Mouse (Mus musculus): Measurements from ENCODE around the gene R3hdm4. TPM values are rescaled to one million over a fixed set of nuclear protein-coding genes. Genes with fewer than 3 reads are reported as not detected.

The R3hdm4 gene
- polyA plus RNA-seq, 1 experiment from 2014 or later = 175 TPM

DNA sequence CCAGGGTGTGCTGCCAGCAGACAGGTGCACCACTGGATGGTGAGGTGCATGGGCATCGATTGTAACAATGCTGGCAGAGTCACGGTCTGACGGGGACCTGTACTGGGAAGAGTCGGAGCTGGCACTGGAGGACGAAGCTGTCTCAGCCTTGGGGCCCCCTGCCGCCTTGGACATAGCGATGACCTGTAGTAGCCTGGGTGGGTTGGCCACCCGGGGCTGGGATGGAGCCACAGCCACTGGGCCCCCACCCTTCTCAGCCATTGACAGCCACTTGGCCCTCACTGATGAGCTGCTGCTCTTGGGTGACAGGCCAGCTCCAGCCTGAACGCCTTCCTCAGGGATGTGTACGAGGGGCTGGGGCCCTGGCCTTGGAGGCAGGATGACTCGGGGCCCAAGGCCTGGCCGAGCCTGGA, 55.8 kb downstream of the R3hdm4 start:
- peaks cover 87% of the 10 kb centered on the region for H3K36me3 ChIP-seq (ENCODE audit: control insufficient read depth, insufficient read depth, low read length)
- no peaks in the 10 kb centered on the region for H3K9me3 ChIP-seq (replicated peaks; ENCODE audit: control insufficient read depth, low read length)
- no peaks in the 10 kb centered on the region for H3K27me3 ChIP-seq (replicated peaks; ENCODE audit: control insufficient read depth, insufficient read depth, low read length)
- H3K4me3 ChIP-seq (ENCODE audit: low read depth, low read length) = no peak overlapping the region
- H3K9ac ChIP-seq (ENCODE audit: low read length) = peak overlapping the region; percentile 25; the same call in 1 of the 2 replicates
- peaks cover 4% of the 10 kb centered on the region; the same call in 1 of the 2 replicates for H3K4me1 ChIP-seq (ENCODE audit: control insufficient read depth, insufficient read depth, low read length)
- H3K27ac ChIP-seq (ENCODE audit: low read depth, low read length) = peak overlapping the region; percentile 39; the same call in 1 of the 2 replicates
- ATAC-seq (peak; percentile 13; the same call in 1 of the 2 replicates), DNase-seq (ENCODE audit: low spot score) (no peak)
- WGBS = 77% methylated on average over 12 of the region's 12 CpGs
- no peak overlapping the region for H3K4me2 ChIP-seq (ENCODE audit: low read length)

DNA sequence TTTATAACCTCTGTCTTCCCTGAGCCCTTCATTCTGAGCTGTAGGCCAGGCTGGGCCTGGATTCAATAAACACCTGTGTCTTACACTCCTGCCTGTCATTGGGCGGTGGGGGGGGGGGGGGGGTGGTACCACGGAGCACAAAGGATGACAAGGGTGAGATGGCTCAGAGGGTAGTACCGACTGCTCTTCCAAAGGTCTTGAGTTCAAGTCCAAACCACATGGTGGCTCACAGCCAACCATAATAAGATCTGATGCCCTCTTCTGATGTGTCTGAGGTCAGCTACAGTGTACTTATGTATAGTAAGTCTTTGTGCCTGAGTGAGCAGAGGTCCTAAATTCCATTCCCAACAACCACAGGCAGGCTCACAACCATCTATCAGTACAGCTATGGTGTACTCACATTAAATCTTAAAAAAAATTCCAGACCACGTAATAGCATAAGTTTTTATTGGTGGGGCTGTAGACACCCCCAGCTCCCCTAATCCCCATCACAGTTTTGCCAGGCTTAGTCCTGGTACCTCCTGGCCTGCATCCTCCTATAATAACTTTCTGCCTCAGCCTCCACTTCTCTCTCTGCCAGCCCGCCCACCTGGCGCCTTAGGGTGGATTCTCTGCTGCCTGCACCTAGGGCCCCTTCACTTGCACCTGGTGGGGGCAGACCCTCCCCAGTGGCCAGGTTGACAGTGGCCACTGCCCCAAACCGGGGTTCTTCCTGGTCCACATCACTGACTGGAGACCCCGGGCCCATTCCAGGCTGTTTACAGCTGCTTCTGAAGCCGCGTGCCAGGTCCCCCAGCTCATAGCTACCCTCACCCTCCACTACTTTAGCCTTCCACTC, 56.4 kb downstream of the R3hdm4 start:
- H3K4me3 ChIP-seq (ENCODE audit: low read depth, low read length) = no peak overlapping the region
- H3K9ac ChIP-seq (ENCODE audit: low read length) = peak overlapping the region; percentile 25; the same call in 1 of the 2 replicates
- H3K9me3 ChIP-seq (replicated peaks; ENCODE audit: control insufficient read depth, low read length) = no peaks in the 10 kb centered on the region
- DNase-seq (ENCODE audit: low spot score) (no peak), ATAC-seq (peak; percentile 45)
- H3K27me3 ChIP-seq (replicated peaks; ENCODE audit: control insufficient read depth, insufficient read depth, low read length) = no peaks in the 10 kb centered on the region
- peak overlapping the region; percentile 39; the same call in 1 of the 2 replicates for H3K27ac ChIP-seq (ENCODE audit: low read depth, low read length)
- H3K36me3 ChIP-seq (ENCODE audit: control insufficient read depth, insufficient read depth, low read length) = peaks cover 87% of the 10 kb centered on the region
- 63% methylated on average over 10 of the region's 10 CpGs for WGBS
- peaks cover 4% of the 10 kb centered on the region; the same call in 1 of the 2 replicates for H3K4me1 ChIP-seq (ENCODE audit: control insufficient read depth, insufficient read depth, low read length)
- no peak overlapping the region for H3K4me2 ChIP-seq (ENCODE audit: low read length)

DNA sequence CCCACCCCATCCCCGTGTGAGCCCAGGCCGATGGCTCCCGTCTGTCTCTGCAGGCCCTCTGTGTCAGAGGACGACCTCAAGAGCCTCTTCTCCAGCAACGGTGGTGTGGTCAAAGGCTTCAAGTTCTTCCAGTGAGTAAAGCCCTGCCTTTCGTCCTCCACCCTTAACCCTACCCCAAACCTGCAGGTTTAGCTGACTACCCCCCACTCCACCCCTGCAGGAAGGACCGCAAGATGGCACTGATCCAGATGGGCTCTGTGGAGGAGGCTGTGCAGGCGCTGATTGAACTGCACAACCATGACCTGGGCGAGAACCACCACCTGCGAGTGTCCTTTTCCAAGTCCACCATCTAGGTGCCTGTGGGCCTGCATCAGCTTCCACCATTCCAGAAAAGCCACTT, 58.1 kb downstream of the R3hdm4 start:
- H3K27me3 ChIP-seq (replicated peaks; ENCODE audit: control insufficient read depth, insufficient read depth, low read length) = no peaks in the 10 kb centered on the region
- no peak overlapping the region; the same call in 1 of the 2 replicates for H3K27ac ChIP-seq (ENCODE audit: low read depth, low read length)
- no peak for DNase-seq (ENCODE audit: low spot score)
- H3K9me3 ChIP-seq (replicated peaks; ENCODE audit: control insufficient read depth, low read length) = no peaks in the 10 kb centered on the region
- no peak overlapping the region for H3K4me3 ChIP-seq (ENCODE audit: low read depth, low read length)
- peaks cover 13% of the 10 kb centered on the region for H3K4me1 ChIP-seq (ENCODE audit: control insufficient read depth, insufficient read depth, low read length)
- H3K9ac ChIP-seq (ENCODE audit: low read length) = no peak overlapping the region
- no peak overlapping the region for H3K4me2 ChIP-seq (ENCODE audit: low read length)
- peaks cover 90% of the 10 kb centered on the region for H3K36me3 ChIP-seq (ENCODE audit: control insufficient read depth, insufficient read depth, low read length)
- ATAC-seq = no peak
- WGBS = 73% methylated on average over 10 of the region's 10 CpGs

DNA sequence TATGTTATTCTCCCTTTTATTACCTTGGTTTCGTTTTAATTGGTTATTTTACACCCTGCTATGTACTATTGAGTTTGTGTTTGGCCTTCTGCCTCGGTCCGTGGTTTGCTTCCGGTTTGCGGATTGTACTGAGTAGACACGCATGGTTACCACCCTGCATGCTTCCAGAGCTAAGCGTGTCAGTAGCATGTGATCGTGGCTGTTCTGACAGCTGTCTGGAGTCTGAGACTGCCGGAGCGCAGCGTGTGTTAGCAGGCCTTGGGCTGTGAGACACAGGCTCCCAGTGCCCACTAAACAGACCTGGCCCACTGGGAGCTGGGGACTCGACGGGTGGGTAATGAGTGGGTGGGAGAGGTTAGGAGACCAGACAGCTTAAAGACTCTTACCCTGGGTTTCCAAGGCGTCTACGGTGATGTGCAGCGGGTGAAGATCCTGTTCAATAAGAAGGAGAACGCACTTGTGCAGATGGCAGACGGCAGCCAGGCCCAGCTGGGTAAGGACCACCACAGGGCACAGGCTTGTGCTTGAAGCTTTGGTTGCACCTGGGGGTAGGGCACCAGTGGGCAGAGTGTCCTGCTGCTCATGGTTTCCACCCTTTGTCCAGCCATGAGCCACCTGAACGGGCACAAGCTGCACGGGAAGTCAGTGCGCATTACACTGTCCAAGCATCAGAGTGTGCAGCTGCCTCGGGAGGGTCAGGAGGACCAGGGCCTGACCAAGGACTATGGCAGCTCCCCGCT, 58.8 kb downstream of the R3hdm4 start:
- no peaks in the 10 kb centered on the region for H3K9me3 ChIP-seq (replicated peaks; ENCODE audit: control insufficient read depth, low read length)
- no peak for DNase-seq (ENCODE audit: low spot score)
- H3K4me1 ChIP-seq (ENCODE audit: control insufficient read depth, insufficient read depth, low read length) = peaks cover 20% of the 10 kb centered on the region
- no peaks in the 10 kb centered on the region for H3K27me3 ChIP-seq (replicated peaks; ENCODE audit: control insufficient read depth, insufficient read depth, low read length)
- no peak overlapping the region for H3K9ac ChIP-seq (ENCODE audit: low read length)
- H3K36me3 ChIP-seq (ENCODE audit: control insufficient read depth, insufficient read depth, low read length) = peaks cover 93% of the 10 kb centered on the region
- ATAC-seq = no peak
- H3K4me2 ChIP-seq (ENCODE audit: low read length) = no peak overlapping the region
- 80% methylated on average over 23 of the region's 23 CpGs for WGBS
- no peak overlapping the region for H3K27ac ChIP-seq (ENCODE audit: low read depth, low read length)
- no peak overlapping the region for H3K4me3 ChIP-seq (ENCODE audit: low read depth, low read length)

DNA sequence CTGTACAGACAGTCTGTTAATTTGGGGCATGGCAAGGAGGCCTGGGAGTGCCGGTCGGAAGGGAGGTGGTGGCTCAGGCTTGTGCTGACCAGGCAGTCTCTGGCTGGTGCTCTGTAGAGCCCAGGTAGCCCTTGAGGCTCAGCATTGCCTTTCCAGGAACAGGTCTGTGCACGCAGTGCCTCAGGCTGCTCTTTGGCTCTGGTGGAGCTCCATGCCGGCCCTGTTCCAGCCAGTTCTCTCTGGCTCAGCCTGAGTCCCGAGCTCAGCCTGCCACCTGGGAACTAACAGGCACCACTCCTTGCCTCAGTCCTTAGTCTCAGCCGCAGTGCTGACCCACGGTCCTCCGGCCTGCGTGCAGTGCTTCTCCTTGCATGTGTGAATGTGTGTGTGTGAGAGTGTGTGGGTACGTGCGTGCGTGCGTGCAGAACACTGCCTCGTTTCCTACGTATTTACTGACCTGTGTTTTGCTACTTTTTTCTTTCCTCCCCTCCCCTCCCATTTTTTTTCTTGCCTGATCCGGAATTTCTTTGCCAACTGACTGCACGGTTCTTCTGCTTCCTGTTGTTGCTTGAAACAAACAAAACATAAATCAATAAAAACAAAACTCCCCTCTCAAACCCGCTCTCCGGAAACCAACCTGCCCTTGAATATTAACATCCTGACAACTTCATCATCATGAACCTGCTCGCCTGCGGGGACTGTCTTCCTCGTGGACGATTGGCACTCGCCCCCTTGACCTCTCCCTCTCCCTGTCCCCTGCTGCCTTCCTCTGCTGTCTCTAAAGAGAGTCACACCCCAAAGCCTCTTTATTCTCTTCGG, 59.6 kb downstream of the R3hdm4 start:
- DNase-seq (ENCODE audit: low spot score) (no peak), ATAC-seq (no peak)
- H3K27me3 ChIP-seq (replicated peaks; ENCODE audit: control insufficient read depth, insufficient read depth, low read length) = no peaks in the 10 kb centered on the region
- H3K36me3 ChIP-seq (ENCODE audit: control insufficient read depth, insufficient read depth, low read length) = peaks cover 93% of the 10 kb centered on the region
- H3K9me3 ChIP-seq (replicated peaks; ENCODE audit: control insufficient read depth, low read length) = no peaks in the 10 kb centered on the region
- no peak overlapping the region for H3K4me3 ChIP-seq (ENCODE audit: low read depth, low read length)
- H3K4me1 ChIP-seq (ENCODE audit: control insufficient read depth, insufficient read depth, low read length) = peaks cover 28% of the 10 kb centered on the region
- H3K9ac ChIP-seq (ENCODE audit: low read length) = no peak overlapping the region
- H3K4me2 ChIP-seq (ENCODE audit: low read length) = no peak overlapping the region
- no peak overlapping the region for H3K27ac ChIP-seq (ENCODE audit: low read depth, low read length)
- 84% methylated on average over 25 of the region's 25 CpGs for WGBS

DNA sequence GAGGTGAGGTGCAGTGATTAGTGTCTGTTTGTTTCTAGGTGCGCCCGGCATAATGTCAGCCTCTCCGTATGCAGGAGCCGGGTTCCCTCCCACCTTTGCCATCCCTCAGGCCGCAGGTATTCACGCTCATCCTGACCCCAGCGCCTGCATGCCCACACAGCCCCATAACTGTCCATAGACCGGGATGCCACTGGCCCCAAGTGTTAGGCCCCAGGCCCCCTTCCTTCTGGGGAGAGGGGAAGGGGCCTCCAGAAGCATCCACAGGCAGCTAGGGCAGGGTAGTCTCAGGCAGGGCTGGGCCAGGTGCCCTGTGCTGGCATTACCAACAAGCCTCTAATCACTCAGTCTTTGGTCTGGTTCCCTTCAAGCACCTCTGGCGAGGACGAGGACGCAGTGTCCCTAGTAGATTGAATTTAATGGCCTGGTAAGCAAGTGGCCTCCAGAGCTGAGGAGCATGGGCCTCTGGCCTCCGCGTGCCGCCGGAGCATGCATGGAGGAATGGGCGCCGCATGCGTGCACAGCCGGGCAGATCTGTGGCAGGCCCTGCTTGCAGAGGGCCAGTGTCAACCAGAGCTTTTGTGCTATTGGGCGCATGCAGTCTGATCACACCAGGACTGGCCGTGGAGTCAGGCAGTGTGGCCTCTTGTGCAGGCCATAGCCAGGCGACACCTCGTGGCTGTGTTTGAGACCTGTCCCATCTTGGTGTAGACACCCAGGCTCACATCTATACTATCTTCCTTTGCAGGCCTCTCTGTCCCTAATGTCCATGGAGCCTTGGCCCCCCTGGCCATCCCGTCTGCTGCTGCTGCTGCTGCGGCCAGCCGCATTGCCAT, 60.7 kb downstream of the R3hdm4 start:
- no peak overlapping the region for H3K4me2 ChIP-seq (ENCODE audit: low read length)
- WGBS = 93% methylated on average over 26 of the region's 26 CpGs
- DNase-seq (ENCODE audit: low spot score) (no peak), ATAC-seq (no peak)
- H3K4me1 ChIP-seq (ENCODE audit: control insufficient read depth, insufficient read depth, low read length) = peaks cover 30% of the 10 kb centered on the region
- no peak overlapping the region for H3K4me3 ChIP-seq (ENCODE audit: low read depth, low read length)
- H3K27ac ChIP-seq (ENCODE audit: low read depth, low read length) = no peak overlapping the region
- H3K27me3 ChIP-seq (replicated peaks; ENCODE audit: control insufficient read depth, insufficient read depth, low read length) = no peaks in the 10 kb centered on the region
- H3K9ac ChIP-seq (ENCODE audit: low read length) = no peak overlapping the region
- no peaks in the 10 kb centered on the region for H3K9me3 ChIP-seq (replicated peaks; ENCODE audit: control insufficient read depth, low read length)
- peaks cover 83% of the 10 kb centered on the region for H3K36me3 ChIP-seq (ENCODE audit: control insufficient read depth, insufficient read depth, low read length)

All from forebrain, embryonic 14.5 days (tissue).